Mouse (Mus musculus) intestine, embryonic 16.5 days (tissue): ENCODE measurements around the gene Rapgef4. TPM values are rescaled to one million over a fixed set of nuclear protein-coding genes. Genes with fewer than 3 reads are reported as not detected.

Experiments used
- ATAC-seq: fragments of 200-750 bp; cut with Nextera tagmentation; 2 replicates; pipeline ENCODE4 v1.8.0; 2017; ENCODE audit warnings: moderate TSS enrichment, moderate library complexity
- H3K27ac ChIP-seq: fragments of 300-500 bp; sonication (generic); 2 replicates; pipeline ENCODE4 v1.5.1; 2014; ENCODE audit warnings: mild to moderate bottlenecking, low read length
- H3K27me3 ChIP-seq: fragments of 300-500 bp; sonication (generic); replicated peaks from 2 replicates; pipeline ENCODE4 v1.6.1; 2014; ENCODE audit warnings: low read length, control low read depth, mixed read lengths; ENCODE audit not compliant: control insufficient read depth, insufficient read depth
- H3K36me3 ChIP-seq: fragments of 300-500 bp; sonication (generic); 2 replicates; pipeline ENCODE4 v1.6.1; 2014; ENCODE audit warnings: low read length, control low read depth; ENCODE audit not compliant: control insufficient read depth, insufficient read depth
- H3K4me1 ChIP-seq: fragments of 300-500 bp; sonication (generic); 2 replicates; pipeline ENCODE4 v1.6.1; 2014; ENCODE audit warnings: low read length, control low read depth, mixed read lengths; ENCODE audit not compliant: control insufficient read depth, insufficient read depth
- H3K4me2 ChIP-seq: fragments of 300-500 bp; sonication (generic); 2 replicates; pipeline ENCODE4 v1.6.1; 2014; ENCODE audit warnings: low read depth, low read length, control low read depth
- H3K4me3 ChIP-seq: fragments of 300-500 bp; sonication (generic); 2 replicates; pipeline ENCODE4 v1.5.1; 2014; ENCODE audit warnings: mild to moderate bottlenecking, low read length
- H3K9ac ChIP-seq: fragments of 300-500 bp; sonication (generic); 2 replicates; pipeline ENCODE4 v1.6.1; 2014; ENCODE audit warnings: low read depth, low read length
- H3K9me3 ChIP-seq: fragments of 300-500 bp; sonication (generic); 2 replicates; pipeline ENCODE4 v1.6.1; 2016; ENCODE audit warnings: low read length, control low read depth; ENCODE audit not compliant: control insufficient read depth
- WGBS: fragments of 180-500 bp; shearing (Covaris S2); extraction: QIAGEN DNeasy Blood & Tissue Kit; methylation state at CpG from one replicate; pipeline ENCODE4 v1.1.7; 2014; 5-methylcytosine and 5-hydroxymethylcytosine counted together
- polyA plus RNA-seq: library from polyadenylated mRNA; unstranded; fragments of >200 nt; fragmentation: Nextera tagmentation; extraction: Ambion mirVana; gene quantifications from 2 replicates; pipeline ENCODE4 v1.2.1, GENCODE M21; 2015

The Rapgef4 gene
- polyA plus RNA-seq, 1 experiment from 2014 or later = 2.8 TPM

DNA sequence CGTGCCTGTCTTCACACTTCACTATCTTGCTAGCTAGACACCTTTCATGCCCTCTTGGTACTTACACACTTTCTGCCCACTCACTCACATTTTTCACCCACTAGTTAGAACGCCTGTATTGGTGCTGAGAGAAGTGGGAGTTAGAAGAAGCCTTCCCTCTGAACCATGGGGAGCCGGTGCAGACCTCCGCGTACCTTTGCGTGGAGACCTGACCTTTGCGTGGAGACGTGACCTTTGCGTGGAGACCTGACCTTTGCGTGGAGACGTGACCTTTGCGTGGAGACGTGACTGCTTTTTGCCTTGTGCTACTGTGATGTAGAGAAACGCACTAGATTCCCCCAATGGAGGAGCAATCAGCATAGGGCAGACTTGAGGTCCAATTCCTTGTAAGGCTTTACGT lies 39.7 kb downstream of the Rapgef4 start:
- no peak overlapping the region for H3K27ac ChIP-seq
- H3K36me3 ChIP-seq = no peaks in the 10 kb centered on the region
- H3K9me3 ChIP-seq = no peaks in the 10 kb centered on the region
- no peak for ATAC-seq
- no peak overlapping the region for H3K4me3 ChIP-seq
- no peak overlapping the region for H3K9ac ChIP-seq
- H3K4me2 ChIP-seq = no peak overlapping the region
- H3K27me3 ChIP-seq = no peaks in the 10 kb centered on the region
- 94% methylated on average over 15 of the region's 15 CpGs for WGBS
- no peaks in the 10 kb centered on the region; the same call in 1 of the 2 replicates for H3K4me1 ChIP-seq

- WGBS = 89% methylated on average over 5 of the region's 5 CpGs
- H3K4me1 ChIP-seq = no peaks in the 10 kb centered on the region
- H3K36me3 ChIP-seq = no peaks in the 10 kb centered on the region
- H3K27me3 ChIP-seq = no peaks in the 10 kb centered on the region
- no peak for ATAC-seq
- no peak overlapping the region for H3K27ac ChIP-seq
- no peak overlapping the region for H3K4me3 ChIP-seq
- H3K4me2 ChIP-seq = no peak overlapping the region
- no peak overlapping the region for H3K9ac ChIP-seq
- no peaks in the 10 kb centered on the region for H3K9me3 ChIP-seq
Measured at GRCm38 (mm10) chr2:72021440-72021839, 40.4 kb downstream of the Rapgef4 start.

GRCm38 (mm10) chr2:72021845-72022244 lies 40.8 kb downstream of the Rapgef4 start:
- ATAC-seq = no peak
- Histone ChIP-seq H3K4me3 (no peak overlapping the region), H3K27ac (no peak overlapping the region), H3K9me3 (no peaks in the 10 kb centered on the region), H3K4me2 (no peak overlapping the region), H3K4me1 (no peaks in the 10 kb centered on the region), H3K9ac (no peak overlapping the region), H3K27me3 (no peaks in the 10 kb centered on the region), H3K36me3 (no peaks in the 10 kb centered on the region)
- WGBS = 79% methylated on average over 3 of the region's 3 CpGs

DNA sequence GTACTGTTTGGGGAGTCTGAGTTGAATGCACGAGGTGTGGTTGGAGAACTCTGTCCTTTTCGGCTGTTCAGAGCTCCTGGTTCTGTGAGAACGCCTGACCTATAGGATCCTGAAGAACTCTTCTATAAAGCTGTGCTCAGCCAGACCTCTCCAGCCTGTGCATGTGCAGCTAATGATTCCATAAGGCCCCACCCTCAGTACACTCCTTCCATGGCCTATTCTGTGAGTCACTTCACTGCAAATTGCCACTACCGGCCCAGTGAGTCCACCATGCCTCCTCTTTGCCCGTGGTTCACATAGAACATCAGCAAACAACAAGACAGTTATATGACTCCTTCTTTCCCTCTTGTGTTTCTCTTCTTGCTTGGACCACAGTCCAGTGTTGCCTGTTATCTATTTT lies 42.8 kb downstream of the Rapgef4 start:
- Histone ChIP-seq H3K9me3 (no peaks in the 10 kb centered on the region), H3K27ac (no peak overlapping the region), H3K4me2 (no peak overlapping the region), H3K4me3 (no peak overlapping the region), H3K36me3 (no peaks in the 10 kb centered on the region), H3K4me1 (no peaks in the 10 kb centered on the region), H3K9ac (no peak overlapping the region), H3K27me3 (no peaks in the 10 kb centered on the region)
- WGBS = 76% methylated on average over 5 of the region's 5 CpGs
- ATAC-seq = no peak

DNA sequence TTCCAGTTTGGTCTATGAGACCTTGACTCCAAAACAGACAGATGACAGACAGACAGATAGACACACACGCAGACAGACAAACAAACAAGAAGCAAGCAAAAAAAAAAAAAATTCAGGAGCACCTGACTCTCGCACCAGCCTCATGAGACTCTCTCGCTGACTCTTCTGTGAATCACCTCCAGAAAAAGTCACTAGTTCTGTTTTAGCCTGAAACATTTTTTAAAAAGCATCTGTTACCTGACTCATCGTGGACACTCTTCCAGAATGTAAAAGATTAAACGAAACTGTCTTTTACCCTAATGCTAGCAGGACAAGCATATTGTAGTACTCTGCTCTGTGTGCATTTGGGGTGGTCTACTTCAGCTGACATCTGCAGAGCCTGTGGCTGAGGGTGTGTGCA lies 44.6 kb downstream of the Rapgef4 start:
- Histone ChIP-seq H3K9me3 (no peaks in the 10 kb centered on the region), H3K36me3 (no peaks in the 10 kb centered on the region), H3K4me2 (no peak overlapping the region), H3K4me1 (no peaks in the 10 kb centered on the region), H3K9ac (no peak overlapping the region), H3K27me3 (no peaks in the 10 kb centered on the region), H3K4me3 (no peak overlapping the region), H3K27ac (no peak overlapping the region)
- WGBS = 87% methylated on average over 5 of the region's 5 CpGs
- no peak for ATAC-seq

- 77% methylated on average over 1 of the region's 1 CpGs for WGBS
- no peaks in the 10 kb centered on the region for H3K27me3 ChIP-seq
- H3K27ac ChIP-seq = no peak overlapping the region
- no peak overlapping the region for H3K4me3 ChIP-seq
- H3K9ac ChIP-seq = no peak overlapping the region
- no peaks in the 10 kb centered on the region for H3K36me3 ChIP-seq
- no peak for ATAC-seq
- H3K4me1 ChIP-seq = no peaks in the 10 kb centered on the region
- H3K9me3 ChIP-seq = no peaks in the 10 kb centered on the region
- no peak overlapping the region for H3K4me2 ChIP-seq
Measured at GRCm38 (mm10) chr2:72026506-72026905, 45.5 kb downstream of the Rapgef4 start.

- ATAC-seq = no peak
- Histone ChIP-seq H3K4me2 (no peak overlapping the region), H3K9me3 (no peaks in the 10 kb centered on the region), H3K27me3 (no peaks in the 10 kb centered on the region), H3K27ac (no peak overlapping the region), H3K36me3 (no peaks in the 10 kb centered on the region), H3K9ac (no peak overlapping the region), H3K4me3 (no peak overlapping the region), H3K4me1 (no peaks in the 10 kb centered on the region)
- 65% methylated on average over 1 of the region's 1 CpGs for WGBS
Measured at GRCm38 (mm10) chr2:72029081-72029480, 48.0 kb downstream of the Rapgef4 start.

- Histone ChIP-seq H3K27ac (no peak overlapping the region), H3K4me1 (no peaks in the 10 kb centered on the region), H3K9me3 (no peaks in the 10 kb centered on the region)
Measured at GRCm38 (mm10) chr2:72029586-72030144, 48.6 kb downstream of the Rapgef4 start.

DNA sequence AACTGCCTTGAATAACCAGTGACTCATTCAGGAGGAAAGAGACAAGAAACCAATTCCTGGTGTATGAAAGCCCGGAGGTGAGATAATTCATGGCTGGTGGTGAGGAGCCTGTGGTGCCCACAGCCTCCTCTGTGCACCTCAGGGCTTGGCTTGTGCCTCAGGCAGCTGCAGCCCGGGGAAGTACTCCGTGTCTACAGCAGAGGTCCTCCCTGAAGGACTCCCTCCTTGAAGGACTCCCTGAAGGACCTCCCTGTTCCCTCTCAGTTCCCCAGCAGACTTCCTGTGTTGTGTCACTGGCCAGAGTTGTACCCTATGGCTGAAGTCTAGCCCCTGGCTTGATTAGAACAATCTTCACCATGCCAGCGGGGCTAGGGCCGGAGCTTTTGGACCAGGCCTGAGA lies 50.7 kb downstream of the Rapgef4 start:
- Histone ChIP-seq H3K9me3 (no peaks in the 10 kb centered on the region), H3K27ac (no peak overlapping the region), H3K27me3 (no peaks in the 10 kb centered on the region), H3K4me1 (no peaks in the 10 kb centered on the region), H3K4me3 (no peak overlapping the region), H3K9ac (no peak overlapping the region), H3K36me3 (no peaks in the 10 kb centered on the region), H3K4me2 (no peak overlapping the region)
- ATAC-seq = no peak
- 71% methylated on average over 5 of the region's 5 CpGs for WGBS

More at GRCm38 (mm10) chr2:72029586-72030144, 48.6 kb downstream of the Rapgef4 start:
- H3K4me2 ChIP-seq = no peak overlapping the region
- no peak overlapping the region for H3K9ac ChIP-seq
- H3K27me3 ChIP-seq = no peaks in the 10 kb centered on the region
- no peak for ATAC-seq
- H3K4me3 ChIP-seq = no peak overlapping the region
- H3K36me3 ChIP-seq = no peaks in the 10 kb centered on the region
- 88% methylated on average over 5 of the region's 5 CpGs for WGBS

DNA sequence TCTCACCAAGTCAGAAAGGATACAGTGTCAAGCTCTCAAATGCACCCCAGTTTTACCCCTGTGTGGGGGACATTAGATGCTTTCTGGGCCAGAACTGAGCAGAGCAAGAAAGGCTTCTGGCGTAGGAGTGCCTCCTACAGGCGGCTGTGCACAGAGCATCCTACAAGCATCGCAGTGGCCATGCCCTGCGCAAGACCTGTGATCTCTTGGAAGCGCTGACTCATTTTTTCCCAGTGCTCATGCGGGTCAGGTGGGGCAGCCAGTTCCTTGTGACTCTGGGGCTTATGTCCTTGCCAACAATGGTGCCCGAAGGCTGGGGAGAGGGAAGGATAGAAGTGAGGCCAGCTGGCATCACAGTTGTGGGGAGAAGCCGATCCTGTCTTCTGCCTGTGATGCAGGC lies 54.6 kb downstream of the Rapgef4 start:
- no peaks in the 10 kb centered on the region for H3K36me3 ChIP-seq
- no peaks in the 10 kb centered on the region for H3K9me3 ChIP-seq
- H3K9ac ChIP-seq = no peak overlapping the region
- H3K4me3 ChIP-seq = no peak overlapping the region
- no peak overlapping the region for H3K4me2 ChIP-seq
- 59% methylated on average over 8 of the region's 8 CpGs for WGBS
- no peak for ATAC-seq
- H3K4me1 ChIP-seq = no peaks in the 10 kb centered on the region; the same call in 1 of the 2 replicates
- no peak overlapping the region for H3K27ac ChIP-seq
- H3K27me3 ChIP-seq = no peaks in the 10 kb centered on the region
